In genomic region chr17:31273631-31274030, GRCm38 (mm10) we compare ENCODE assay signal across 8 mouse cellular contexts.
"Had no signal": no experiment of that assay in that cellular context is flagged by ENCODE, and none has a peak within 500 bp of the region (broad histone marks: within the 10 kb centered on the region; RNA-seq: fewer than 3 reads in every experiment).

No protein-coding gene starts in this region.

- DNase-seq: gastrocnemius, postnatal 14 days; heart, postnatal 10 days; heart, postnatal 4 days; kidney, adult 18-20 months; kidney, adult 8-10 months; kidney, postnatal 10 days; kidney, postnatal 4 days; liver had no signal
